Mouse (Mus musculus) spleen, postnatal 14 days (tissue): Measurements from ENCODE around the gene Casp8ap2.

ENCODE experiments used
- DNase-seq, 2 experiments: peaks; one replicate each; pipeline ENCODE4 v3.0.0; 2021 to 2022; ENCODE audit warnings: low spot score in 2 of 2

Casp8ap2 gene

DNA sequence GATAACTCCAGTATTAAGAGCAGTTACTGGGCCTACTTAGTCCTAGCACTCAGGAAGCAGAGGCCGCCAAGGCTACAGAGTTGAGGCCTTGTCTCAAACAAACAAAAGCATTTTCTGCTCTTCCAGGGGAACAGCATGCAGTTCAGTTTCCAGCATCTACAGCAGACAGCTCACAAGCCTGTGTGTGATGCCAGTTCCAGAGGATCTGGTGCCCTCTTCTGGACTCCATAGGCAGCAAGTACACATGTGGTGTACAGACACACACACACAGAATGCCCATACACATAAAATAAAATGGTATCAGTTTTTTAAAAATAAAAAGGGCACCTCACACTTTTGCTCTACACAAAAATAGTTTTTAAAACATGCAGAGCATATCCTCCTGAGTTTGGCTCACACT lies 53.0 kb downstream of the Casp8ap2 start:
- DNase-seq = no peak

GRCm38 (mm10) chr4:32669825-32670224 lies 54.6 kb downstream of the Casp8ap2 start:
- DNase-seq = no peak

- DNase-seq = no peak
These were observed 58.8 kb downstream of the Casp8ap2 start for GRCm38 (mm10) chr4:32674025-32674424.

DNA sequence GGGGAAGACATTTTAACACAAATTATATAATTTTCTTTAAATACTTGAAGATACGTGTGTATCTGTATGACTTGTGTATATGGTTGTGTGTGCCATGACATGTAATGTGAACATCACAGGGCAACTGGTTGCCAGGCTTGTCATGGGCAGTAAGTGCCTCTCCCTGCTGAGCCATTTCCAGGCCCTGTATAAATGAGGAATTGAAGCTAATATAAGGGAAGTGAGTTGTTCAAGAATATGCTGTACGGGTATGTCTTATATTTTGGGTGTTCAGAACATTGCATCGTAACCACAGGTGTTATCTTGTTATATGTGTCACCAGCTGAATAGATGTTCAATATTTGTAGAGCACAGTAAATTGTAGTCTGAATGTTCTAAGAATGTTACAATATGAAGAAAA lies 62.2 kb downstream of the Casp8ap2 start:
- DNase-seq = no peak

GRCm38 (mm10) chr4:32680843-32681242 lies 65.6 kb downstream of the Casp8ap2 start:
- DNase-seq = no peak

DNA sequence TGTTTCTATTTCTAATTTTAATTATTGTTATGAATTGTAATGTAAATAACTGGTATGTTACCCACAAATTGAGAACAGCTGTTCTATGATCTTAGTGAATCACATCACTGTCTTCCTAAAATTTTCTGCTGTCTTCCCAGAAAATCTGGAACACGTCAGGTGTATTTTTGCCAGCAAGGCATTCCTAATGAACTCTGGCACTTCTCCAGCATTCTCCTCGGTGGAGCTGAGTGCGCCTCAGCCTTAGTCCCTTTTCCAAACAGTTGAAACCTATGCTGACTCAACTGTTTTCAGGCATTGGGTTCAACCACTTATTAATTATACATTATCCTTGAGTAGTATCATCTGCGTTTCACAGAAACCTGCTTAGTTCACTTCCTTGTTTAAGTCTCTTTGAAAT lies 67.2 kb downstream of the Casp8ap2 start:
- DNase-seq = no peak

DNA sequence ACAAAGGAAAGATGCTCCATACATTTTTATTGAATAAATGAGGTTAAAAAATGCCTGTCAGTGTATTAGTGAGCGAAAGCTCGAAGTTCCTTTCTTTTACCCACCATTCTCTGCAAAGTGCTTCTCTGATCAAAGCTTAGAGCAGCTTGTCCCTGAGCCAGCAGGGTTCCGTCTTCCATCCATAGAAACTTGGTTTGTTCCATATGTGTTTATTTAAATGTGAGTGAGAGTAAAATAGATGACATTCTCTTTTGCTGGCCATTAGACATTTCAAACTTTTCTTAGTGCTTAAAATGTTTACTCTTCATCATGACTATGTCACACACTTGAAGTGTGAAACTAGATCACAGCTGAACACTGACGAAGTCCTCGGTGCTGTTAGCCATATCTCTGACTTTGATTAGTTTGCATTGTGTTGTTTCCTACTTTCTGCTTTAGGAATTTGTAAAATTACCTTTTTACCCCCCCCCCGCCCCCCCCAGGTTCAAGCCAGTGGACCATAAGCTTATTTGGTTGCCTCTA lies 67.9 kb downstream of the Casp8ap2 start:
- no peak for DNase-seq
